Comparison of ENCODE assay signal across 10 mouse cellular contexts in genomic region chr5:73651855-73652201, GRCm38 (mm10). TPM values are rescaled to one million over a fixed set of nuclear protein-coding genes. Genes with fewer than 3 reads are reported as not detected.
DNase-seq lines count a peak whose midpoint lies in the region; ATAC-seq and TF ChIP-seq lines count a peak whose summit lies in the region.
"Had no signal": no experiment of that assay in that cellular context is flagged by ENCODE, and none has a peak within 500 bp of the region (broad histone marks: within the 10 kb centered on the region; RNA-seq: fewer than 3 reads in every experiment).

No protein-coding gene starts in this region.

- no peak overlapping the region for H3K27ac ChIP-seq in heart, embryonic 12.5 days (ENCODE audit: poor library complexity, severe bottlenecking)
- H3K27ac ChIP-seq in embryonic facial prominence, embryonic 15.5 days (replicated peaks), result no peak overlapping the region
- no peak overlapping the region for H3K27ac ChIP-seq in limb, embryonic 14.5 days (replicated peaks; ENCODE audit: low read depth, low read length)
- no peak overlapping the region for H3K27ac ChIP-seq in midbrain, postnatal 0 days (ENCODE audit: low read depth, low read length)

- peaks cover 23% of the 10 kb centered on the region for H3K4me1 ChIP-seq in heart, embryonic 12.5 days (replicated peaks)
- H3K4me1 ChIP-seq in embryonic facial prominence, embryonic 15.5 days, result peaks cover 25% of the 10 kb centered on the region
- peaks cover 11% of the 10 kb centered on the region for H3K4me1 ChIP-seq in limb, embryonic 14.5 days (ENCODE audit: control insufficient read depth, insufficient read depth, low read length)
- H3K4me1 ChIP-seq in midbrain, postnatal 0 days (ENCODE audit: insufficient read depth, low read length), result peaks cover 7% of the 10 kb centered on the region; the same call in 1 of the 2 replicates

- TF ChIP-seq POLR2A in limb, embryonic 14.5 days (IDR thresholded peaks at IDR 0.05; ENCODE audit: borderline replicate concordance, extremely low read depth, insufficient read depth, insufficient read length), result no peak

- no peak overlapping the region for H3K9ac ChIP-seq in heart, embryonic 12.5 days
- no peak overlapping the region for H3K9ac ChIP-seq in embryonic facial prominence, embryonic 15.5 days
- H3K9ac ChIP-seq in limb, embryonic 14.5 days (ENCODE audit: low read depth, low read length, severe bottlenecking), result peak overlapping the region; percentile 57
- H3K9ac ChIP-seq in midbrain, postnatal 0 days (replicated peaks; ENCODE audit: low read length, poor library complexity, severe bottlenecking), result no peak overlapping the region

- H3K27me3 ChIP-seq in heart, embryonic 12.5 days (replicated peaks), result peaks cover 71% of the 10 kb centered on the region
- H3K27me3 ChIP-seq in embryonic facial prominence, embryonic 15.5 days, result peaks cover 58% of the 10 kb centered on the region
- peaks cover 30% of the 10 kb centered on the region for H3K27me3 ChIP-seq in limb, embryonic 14.5 days (ENCODE audit: control insufficient read depth, insufficient read depth, low read length)
- peaks cover 35% of the 10 kb centered on the region for H3K27me3 ChIP-seq in midbrain, postnatal 0 days (ENCODE audit: insufficient read depth, low read length)

- intact Hi-C loops in heart, postnatal 36 days (cut with DNase I), result no loop called here

- H3K36me3 ChIP-seq in heart, embryonic 12.5 days, result no peaks in the 10 kb centered on the region
- no peaks in the 10 kb centered on the region for H3K36me3 ChIP-seq in embryonic facial prominence, embryonic 15.5 days
- no peaks in the 10 kb centered on the region for H3K36me3 ChIP-seq in limb, embryonic 14.5 days (ENCODE audit: control insufficient read depth, insufficient read depth, low read length)
- no peaks in the 10 kb centered on the region for H3K36me3 ChIP-seq in midbrain, postnatal 0 days (ENCODE audit: insufficient read depth, low read length)

- DNase-seq in heart, postnatal 36 days, result no peak
- no peak for DNase-seq in limb, embryonic 14.5 days (ENCODE audit: low spot score)
- no peak for DNase-seq in midbrain, postnatal 0 days (ENCODE audit: low spot score)
- DNase-seq in frontal cortex, postnatal 10 days (ENCODE audit: low spot score in 2 of 2), result no peak
- no peak for DNase-seq in adrenal gland, postnatal 25 days
- no peak for DNase-seq in urinary bladder, adult 18-20 months (ENCODE audit: low spot score in 2 of 2)

- H3K4me2 ChIP-seq in heart, embryonic 12.5 days, result peak overlapping the region; percentile 98
- peak overlapping the region; percentile 90 for H3K4me2 ChIP-seq in embryonic facial prominence, embryonic 15.5 days (replicated peaks)
- H3K4me2 ChIP-seq in limb, embryonic 14.5 days (replicated peaks; ENCODE audit: low read depth, low read length, severe bottlenecking), result peak overlapping the region; percentile 100
- peak overlapping the region; percentile 62; the same call in 1 of the 2 replicates for H3K4me2 ChIP-seq in midbrain, postnatal 0 days (ENCODE audit: low read depth, low read length, poor library complexity, severe bottlenecking)

- peak overlapping the region; percentile 52 for H3K4me3 ChIP-seq in heart, embryonic 12.5 days
- H3K4me3 ChIP-seq in embryonic facial prominence, embryonic 15.5 days (replicated peaks), result peak overlapping the region; percentile 46
- peak overlapping the region; percentile 54 for H3K4me3 ChIP-seq in limb, embryonic 14.5 days (replicated peaks; ENCODE audit: low read length)
- H3K4me3 ChIP-seq in midbrain, postnatal 0 days (ENCODE audit: low read depth, low read length), result no peak overlapping the region

- under 1% methylated on average over 4 of the region's 4 CpGs for whole genome bisulfite sequencing in heart, embryonic 12.5 days
- WGBS in embryonic facial prominence, embryonic 15.5 days, result 1% methylated on average over 4 of the region's 4 CpGs
- 4% methylated on average over 4 of the region's 4 CpGs for WGBS in limb, embryonic 14.5 days
- 5% methylated on average over 4 of the region's 4 CpGs for WGBS in midbrain, postnatal 0 days

- TF ChIP-seq CTCF in midbrain, postnatal 0 days (IDR thresholded peaks at IDR 0.05), result no peak

- no peak for ATAC-seq in heart, embryonic 12.5 days (ENCODE audit: insufficient number of reproducible peaks, low FRiP score)
- ATAC-seq in embryonic facial prominence, embryonic 15.5 days (ENCODE audit: insufficient number of reproducible peaks, low FRiP score, low TSS enrichment, low read depth), result no peak
- no peak for ATAC-seq in limb, embryonic 14.5 days (ENCODE audit: low FRiP score, low read depth)
- ATAC-seq in midbrain, postnatal 0 days (ENCODE audit: low FRiP score), result no peak

- no peaks in the 10 kb centered on the region for H3K9me3 ChIP-seq in heart, embryonic 12.5 days (replicated peaks)
- H3K9me3 ChIP-seq in embryonic facial prominence, embryonic 15.5 days (replicated peaks), result no peaks in the 10 kb centered on the region
- no peaks in the 10 kb centered on the region for H3K9me3 ChIP-seq in limb, embryonic 14.5 days (ENCODE audit: control insufficient read depth, low read length)
- no peaks in the 10 kb centered on the region for H3K9me3 ChIP-seq in midbrain, postnatal 0 days (ENCODE audit: low read length)

RNA-seq across cellular contexts. Expression of gene Spata18, which starts 0.6 kb away (rescaled TPM):
- 0.13 and 0.17 TPM in 2 replicates for polyA plus RNA-seq in heart, embryonic 12.5 days (2016; fragmentation: Nextera tagmentation; extraction: Ambion mirVana)
- under 1 TPM; 0.27 to 0.28 TPM for total RNA-seq in heart, postnatal 36 days (2021)
- polyA plus RNA-seq in embryonic facial prominence, embryonic 15.5 days (2015; fragmentation: Nextera tagmentation; extraction: Ambion mirVana), result 3.6 and 8.1 TPM in 2 replicates
- polyA plus RNA-seq in limb, embryonic 14.5 days (2012; rRNA removed), result 2.0 and 2.5 TPM in 2 replicates
- 1.4 and 1.8 TPM in 2 replicates for polyA plus RNA-seq in limb, embryonic 14.5 days (2014; fragmentation: Nextera tagmentation; extraction: Ambion mirVana)
- 1.6 and 1.9 TPM in 2 replicates for total RNA-seq in midbrain, postnatal 0 days (2014; rRNA removed)
- 0.63 and 0.69 TPM in 2 replicates for polyA plus RNA-seq in midbrain, postnatal 0 days (2015; fragmentation: Nextera tagmentation; extraction: Ambion mirVana)
- not detected in 2 replicates for total RNA-seq in adrenal gland, postnatal 25 days (2021)
- polyA plus RNA-seq: C2C12; spleen, adult 2 months had no signal

RNA-seq across cellular contexts. Expression of gene Sgcb, which starts 4.2 kb away (rescaled TPM):
- 26.0 and 26.8 TPM in 2 replicates for polyA plus RNA-seq in heart, embryonic 12.5 days (2016; fragmentation: Nextera tagmentation; extraction: Ambion mirVana)
- 100 to 1,000 TPM in 1 of 2 experiments, 10 to 100 TPM in 1; 97.5 to 103 TPM for total RNA-seq in heart, postnatal 36 days (2021)
- 39.8 and 44.1 TPM in 2 replicates for polyA plus RNA-seq in embryonic facial prominence, embryonic 15.5 days (2015; fragmentation: Nextera tagmentation; extraction: Ambion mirVana)
- 33.4 and 38.6 TPM in 2 replicates for polyA plus RNA-seq in limb, embryonic 14.5 days (2012; rRNA removed)
- polyA plus RNA-seq in limb, embryonic 14.5 days (2014; fragmentation: Nextera tagmentation; extraction: Ambion mirVana), result 48.0 and 49.7 TPM in 2 replicates
- 24.7 TPM in 2 replicates for total RNA-seq in midbrain, postnatal 0 days (2014; rRNA removed)
- 49.7 and 53.5 TPM in 2 replicates for polyA plus RNA-seq in midbrain, postnatal 0 days (2015; fragmentation: Nextera tagmentation; extraction: Ambion mirVana)
- 21.3 and 26.9 TPM in 2 replicates for total RNA-seq in adrenal gland, postnatal 25 days (2021)

RNA-seq across cellular contexts. Expression of gene Lrrc66, which starts 19.5 kb away (rescaled TPM):
- not detected in 2 replicates for polyA plus RNA-seq in heart, embryonic 12.5 days (2016; fragmentation: Nextera tagmentation; extraction: Ambion mirVana)
- not detected for total RNA-seq in heart, postnatal 36 days (2021)
- polyA plus RNA-seq in embryonic facial prominence, embryonic 15.5 days (2015; fragmentation: Nextera tagmentation; extraction: Ambion mirVana), result 0.07 TPM in 1 of 2 replicates, not detected in the other
- polyA plus RNA-seq in limb, embryonic 14.5 days (2012; rRNA removed), result 0.05 and 0.11 TPM in 2 replicates
- polyA plus RNA-seq in limb, embryonic 14.5 days (2014; fragmentation: Nextera tagmentation; extraction: Ambion mirVana), result 0.08 TPM in 1 of 2 replicates, not detected in the other
- not detected in 2 replicates for total RNA-seq in midbrain, postnatal 0 days (2014; rRNA removed)
- polyA plus RNA-seq in midbrain, postnatal 0 days (2015; fragmentation: Nextera tagmentation; extraction: Ambion mirVana), result not detected in 2 replicates
- not detected in 2 replicates for total RNA-seq in adrenal gland, postnatal 25 days (2021)
- polyA plus RNA-seq: C2C12; spleen, adult 2 months had no signal
